Mouse (Mus musculus): ENCODE measurements around the gene Psmc3ip. TPM values are rescaled to one million over a fixed set of nuclear protein-coding genes. Genes with fewer than 3 reads are reported as not detected.

Gene Psmc3ip
- total and polyA plus RNA-seq, 2 experiments from 2014 or later: 9.5 to 19.2 TPM

- no peak for DNase-seq
- 67% methylated on average over 5 of the region's 5 CpGs for WGBS
- H3K9me3 ChIP-seq (ENCODE audit: low read length): no peaks in the 10 kb centered on the region
- H3K27me3 ChIP-seq (ENCODE audit: insufficient read depth, low read length): peaks cover 40% of the 10 kb centered on the region
- H3K4me1 ChIP-seq (ENCODE audit: insufficient read depth): peaks cover 7% of the 10 kb centered on the region
- no peak for ATAC-seq
- H3K4me3 ChIP-seq (ENCODE audit: low read depth, low read length): no peak overlapping the region
- H3K4me2 ChIP-seq (ENCODE audit: low read depth): no peak overlapping the region
- no peak overlapping the region for H3K27ac ChIP-seq (ENCODE audit: low read depth, low read length)
- peaks cover 6% of the 10 kb centered on the region; the same call in 1 of the 2 replicates for H3K36me3 ChIP-seq (ENCODE audit: insufficient read depth)
- H3K9ac ChIP-seq: no peak overlapping the region
- TF ChIP-seq CTCF (IDR thresholded peaks at IDR 0.05; ENCODE audit: low read depth): no peak
Measured at GRCm38 (mm10) chr11:101080421-101080820, 14.8 kb downstream of the Psmc3ip start.

GRCm38 (mm10) chr11:101079746-101080145 lies 15.5 kb downstream of the Psmc3ip start:
- TF ChIP-seq CTCF (IDR thresholded peaks at IDR 0.05; ENCODE audit: low read depth): no peak
- Histone ChIP-seq H3K4me3 (ENCODE audit: low read depth, low read length) (no peak overlapping the region), H3K9ac (no peak overlapping the region), H3K27ac (ENCODE audit: low read depth, low read length) (no peak overlapping the region), H3K9me3 (ENCODE audit: low read length) (no peaks in the 10 kb centered on the region), H3K4me2 (ENCODE audit: low read depth) (no peak overlapping the region), H3K27me3 (ENCODE audit: insufficient read depth, low read length) (peaks cover 40% of the 10 kb centered on the region), H3K4me1 (ENCODE audit: insufficient read depth) (peaks cover 7% of the 10 kb centered on the region), H3K36me3 (ENCODE audit: insufficient read depth) (peaks cover 1% of the 10 kb centered on the region; the same call in 1 of the 2 replicates)
- no peak for ATAC-seq
- WGBS: 4% methylated on average over 27 of the region's 27 CpGs
- no peak for DNase-seq

GRCm38 (mm10) chr11:101078121-101078520 lies 17.1 kb downstream of the Psmc3ip start, which contains the start of gene Hsd17b1:
Gene Hsd17b1 (plus strand): TSS chr11:101078411.
- H3K27ac ChIP-seq (ENCODE audit: low read depth, low read length): no peak within 1 kb of the TSS
- H3K4me2 ChIP-seq (ENCODE audit: low read depth): no peak within 1 kb of the TSS
- H3K9me3 ChIP-seq (ENCODE audit: low read length): no peaks in the 10 kb centered on the region
- peaks cover 40% of the 10 kb centered on the region for H3K27me3 ChIP-seq (ENCODE audit: insufficient read depth, low read length)
- H3K9ac ChIP-seq: no peak within 1 kb of the TSS
- ATAC-seq (no peak), DNase-seq (no peak)
- no peak for TF ChIP-seq CTCF (IDR thresholded peaks at IDR 0.05; ENCODE audit: low read depth)
- H3K4me1 ChIP-seq (ENCODE audit: insufficient read depth): peaks cover 2% of the 10 kb centered on the region
- no peaks in the 10 kb centered on the region for H3K36me3 ChIP-seq (ENCODE audit: insufficient read depth)
- no peak within 1 kb of the TSS for H3K4me3 ChIP-seq (ENCODE audit: low read depth, low read length)
- 70% methylated on average over 9 of the region's 9 CpGs for WGBS

GRCm38 (mm10) chr11:101071810-101072428 lies 23.3 kb downstream of the Psmc3ip start:
- Histone ChIP-seq H3K27ac (ENCODE audit: low read depth, low read length) (no peak overlapping the region), H3K4me3 (ENCODE audit: low read depth, low read length) (no peak overlapping the region), H3K36me3 (ENCODE audit: insufficient read depth) (no peaks in the 10 kb centered on the region), H3K4me1 (ENCODE audit: insufficient read depth) (peaks cover under 1% of the 10 kb centered on the region; the same call in 1 of the 2 replicates), H3K4me2 (ENCODE audit: low read depth) (no peak overlapping the region), H3K9me3 (ENCODE audit: low read length) (no peaks in the 10 kb centered on the region), H3K27me3 (ENCODE audit: insufficient read depth, low read length) (no peaks in the 10 kb centered on the region), H3K9ac (no peak overlapping the region)
- TF ChIP-seq CTCF (IDR thresholded peaks at IDR 0.05; ENCODE audit: low read depth): no peak
- ATAC-seq: no peak
- DNase-seq: no peak
- 74% methylated on average over 14 of the region's 14 CpGs for WGBS

GRCm38 (mm10) chr11:101070987-101071386 lies 24.2 kb downstream of the Psmc3ip start:
- WGBS: 69% methylated on average over 6 of the region's 6 CpGs
- no peak for ATAC-seq

GRCm38 (mm10) chr11:101070189-101070527 lies 25.1 kb downstream of the Psmc3ip start:
- no peaks in the 10 kb centered on the region for H3K27me3 ChIP-seq (ENCODE audit: insufficient read depth, low read length)
- H3K4me2 ChIP-seq (ENCODE audit: low read depth): peak overlapping the region; percentile 96
- ATAC-seq (peak; percentile 61), DNase-seq (no peak)
- H3K4me1 ChIP-seq (ENCODE audit: insufficient read depth): peaks cover 4% of the 10 kb centered on the region; the same call in 1 of the 2 replicates
- peak overlapping the region; percentile 69 for H3K4me3 ChIP-seq (ENCODE audit: low read depth, low read length)
- no peaks in the 10 kb centered on the region for H3K9me3 ChIP-seq (ENCODE audit: low read length)
- 0% methylated on average over 30 of the region's 36 CpGs for WGBS
- peak overlapping the region; percentile 68 for H3K27ac ChIP-seq (ENCODE audit: low read depth, low read length)
- no peak for TF ChIP-seq CTCF (IDR thresholded peaks at IDR 0.05; ENCODE audit: low read depth)
- peak overlapping the region; percentile 84 for H3K9ac ChIP-seq
- H3K36me3 ChIP-seq (ENCODE audit: insufficient read depth): no peaks in the 10 kb centered on the region

More at GRCm38 (mm10) chr11:101070987-101071386, 24.2 kb downstream of the Psmc3ip start:
- Histone ChIP-seq H3K9me3 (ENCODE audit: low read length) (no peaks in the 10 kb centered on the region), H3K4me1 (ENCODE audit: insufficient read depth) (peaks cover 4% of the 10 kb centered on the region; the same call in 1 of the 2 replicates), H3K4me3 (ENCODE audit: low read depth, low read length) (peak overlapping the region; percentile 69; the same call in 1 of the 2 replicates), H3K27me3 (ENCODE audit: insufficient read depth, low read length) (no peaks in the 10 kb centered on the region), H3K36me3 (ENCODE audit: insufficient read depth) (no peaks in the 10 kb centered on the region), H3K4me2 (ENCODE audit: low read depth) (peak overlapping the region; percentile 96), H3K9ac (no peak overlapping the region), H3K27ac (ENCODE audit: low read depth, low read length) (no peak overlapping the region)
- TF ChIP-seq CTCF (IDR thresholded peaks at IDR 0.05; ENCODE audit: low read depth): no peak
- no peak for DNase-seq

GRCm38 (mm10) chr11:101069391-101070188 lies 25.6 kb downstream of the Psmc3ip start, which contains the start of gene Naglu:
Gene Naglu (plus strand): TSS chr11:101070012.
- DNase-seq: peak; percentile 93
- ATAC-seq: peak; percentile 95
- Histone ChIP-seq H3K4me1 (ENCODE audit: insufficient read depth) (peaks cover 4% of the 10 kb centered on the region; the same call in 1 of the 2 replicates), H3K9ac (peak within 1 kb of the TSS; percentile 84), H3K36me3 (ENCODE audit: insufficient read depth) (peaks cover 1% of the 10 kb centered on the region; the same call in 1 of the 2 replicates), H3K27me3 (ENCODE audit: insufficient read depth, low read length) (no peaks in the 10 kb centered on the region), H3K27ac (ENCODE audit: low read depth, low read length) (peak within 1 kb of the TSS; percentile 68), H3K9me3 (ENCODE audit: low read length) (no peaks in the 10 kb centered on the region), H3K4me2 (ENCODE audit: low read depth) (peak within 1 kb of the TSS; percentile 96), H3K4me3 (ENCODE audit: low read depth, low read length) (peak within 1 kb of the TSS; percentile 69)
- 5% methylated on average over 35 of the region's 35 CpGs for WGBS
- no peak for TF ChIP-seq CTCF (IDR thresholded peaks at IDR 0.05; ENCODE audit: low read depth)
